Mouse (Mus musculus) G1E (cell line): ENCODE results near the gene Snx8. TPM values are rescaled to one million over a fixed set of nuclear protein-coding genes. Genes with fewer than 3 reads are reported as not detected.

Experiments
- ATAC-seq: 2 replicates; pipeline ENCODE4 v1.8.0; 2016; ENCODE audit warnings: mild to moderate bottlenecking; ENCODE audit not compliant: insufficient number of reproducible peaks, poor library complexity, low FRiP score, severe bottlenecking; ENCODE audit errors: extremely low read depth
- DNase-seq: peaks from one replicate; pipeline ENCODE4 v3.0.0; 2012; ENCODE audit warnings: low spot score
- H3K27me3 ChIP-seq: 2 replicates; pipeline ENCODE4 v1.6.1; 2012; ENCODE audit warnings: mild to moderate bottlenecking, low read length, inconsistent platforms; ENCODE audit not compliant: insufficient read depth
- H3K36me3 ChIP-seq: replicated peaks from 2 replicates; pipeline ENCODE3; 2012; ENCODE audit warnings: mild to moderate bottlenecking, inconsistent platforms
- H3K4me1 ChIP-seq: 2 replicates; pipeline ENCODE4 v1.6.1; 2012; ENCODE audit warnings: low read depth, low read length, inconsistent platforms, mixed read lengths; ENCODE audit not compliant: insufficient read depth
- H3K4me3 ChIP-seq: 2 replicates; pipeline ENCODE4 v1.5.1; 2012; ENCODE audit warnings: low read depth, mild to moderate bottlenecking, inconsistent platforms, low read length, moderate library complexity, mixed read lengths
- H3K9me3 ChIP-seq: replicated peaks from 2 replicates; pipeline ENCODE4 v1.6.1; 2012; ENCODE audit warnings: inconsistent platforms
- CTCF ChIP-seq: IDR thresholded peaks from 2 replicates; pipeline ENCODE4 v1.5.1; 2012; ENCODE audit warnings: low read depth, low read length, inconsistent platforms, mixed read lengths
- GATA1 ChIP-seq: IDR thresholded peaks from 2 replicates; pipeline ENCODE4 v1.6.1; 2012; ENCODE audit warnings: borderline replicate concordance, low read length, inconsistent platforms, mixed read lengths
- GATA2 ChIP-seq: IDR thresholded peaks from 2 replicates; pipeline ENCODE4 v1.6.1; 2012; ENCODE audit warnings: low read depth, low read length, inconsistent platforms, borderline replicate concordance
- POLR2AphosphoS5 ChIP-seq: IDR thresholded peaks from 2 replicates; pipeline ENCODE4 v1.6.1; 2012; ENCODE audit warnings: low read depth, low read length, inconsistent platforms; ENCODE audit not compliant: insufficient replicate concordance
- TAL1 ChIP-seq: conservative IDR thresholded peaks from 2 replicates; pipeline ENCODE4 v1.6.1; 2012; ENCODE audit warnings: low read depth, low read length, inconsistent platforms, mixed read lengths
- polyA plus RNA-seq: library from polyadenylated mRNA; stranded (reverse); fragments of >175 nt; gene quantifications from 2 replicates; pipeline ENCODE4 v1.2.3, GENCODE M21; 2012
- total RNA-seq, 2 experiments: library from RNA; stranded (forward) in 1 of 2; stranded (reverse) in 1 of 2; fragments of 200-1000 nt in 1 of 2; fragments of >200 nt in 1 of 2; fragmentation: Nextera tagmentation in 1 of 2; gene quantifications; 2 replicates each; pipeline ENCODE4 v1.2.3; 2014 to 2017

Snx8 gene
- total and polyA plus RNA-seq, 3 experiments, result 17.8 to 21.8 (median 19.9) TPM

DNA sequence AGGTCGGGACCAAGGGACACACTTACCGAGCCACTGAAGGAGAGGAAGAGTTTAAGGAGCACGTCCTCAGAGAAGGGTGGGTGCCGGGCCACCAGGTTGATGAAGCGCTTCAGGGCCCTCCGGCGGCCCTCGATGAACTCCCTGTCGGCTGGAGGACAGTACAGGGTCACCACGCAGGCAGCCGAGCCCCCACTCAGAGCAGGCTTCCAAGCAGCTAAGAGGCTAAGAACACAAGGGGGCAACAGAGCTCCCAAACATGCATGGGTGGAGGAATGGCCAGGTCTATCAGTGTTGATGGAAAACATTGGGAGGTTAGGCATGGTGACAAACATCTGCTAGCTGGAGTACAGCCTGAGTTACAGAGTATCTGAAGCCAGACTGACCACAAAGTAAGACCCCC, 33.1 kb downstream of the Snx8 start:
- TF ChIP-seq CTCF, result no peak
- no peak for TF ChIP-seq POLR2AphosphoS5
- no peak for TF ChIP-seq TAL1
- TF ChIP-seq GATA2, result no peak
- TF ChIP-seq GATA1, result no peak
- H3K4me1 ChIP-seq, result no peaks in the 10 kb centered on the region
- no peaks in the 10 kb centered on the region for H3K27me3 ChIP-seq
- no peaks in the 10 kb centered on the region for H3K9me3 ChIP-seq
- DNase-seq (no peak), ATAC-seq (no peak)
- H3K4me3 ChIP-seq, result no peak overlapping the region
- H3K36me3 ChIP-seq, result peaks cover 96% of the 10 kb centered on the region

- Histone ChIP-seq H3K36me3 (peaks cover 92% of the 10 kb centered on the region), H3K4me1 (no peaks in the 10 kb centered on the region), H3K4me3 (no peak overlapping the region), H3K27me3 (no peaks in the 10 kb centered on the region), H3K9me3 (no peaks in the 10 kb centered on the region)
- no peak for ATAC-seq
- DNase-seq, result no peak
- TF ChIP-seq GATA2, result no peak
- no peak for TF ChIP-seq POLR2AphosphoS5
- no peak for TF ChIP-seq GATA1
- no peak for TF ChIP-seq CTCF
- TF ChIP-seq TAL1, result no peak
Observed at GRCm38 (mm10) chr5:140352352-140352751, 36.7 kb downstream of the Snx8 start.

- no peak for DNase-seq
- ATAC-seq, result no peak
- Histone ChIP-seq H3K27me3 (no peaks in the 10 kb centered on the region), H3K4me1 (no peaks in the 10 kb centered on the region), H3K9me3 (no peaks in the 10 kb centered on the region), H3K4me3 (no peak overlapping the region), H3K36me3 (peaks cover 93% of the 10 kb centered on the region)
- no peak for TF ChIP-seq CTCF
- TF ChIP-seq POLR2AphosphoS5, result no peak
- TF ChIP-seq TAL1, result no peak
- TF ChIP-seq GATA2, result no peak
- TF ChIP-seq GATA1, result no peak
Observed at GRCm38 (mm10) chr5:140350731-140351497, 38.1 kb downstream of the Snx8 start.

DNA sequence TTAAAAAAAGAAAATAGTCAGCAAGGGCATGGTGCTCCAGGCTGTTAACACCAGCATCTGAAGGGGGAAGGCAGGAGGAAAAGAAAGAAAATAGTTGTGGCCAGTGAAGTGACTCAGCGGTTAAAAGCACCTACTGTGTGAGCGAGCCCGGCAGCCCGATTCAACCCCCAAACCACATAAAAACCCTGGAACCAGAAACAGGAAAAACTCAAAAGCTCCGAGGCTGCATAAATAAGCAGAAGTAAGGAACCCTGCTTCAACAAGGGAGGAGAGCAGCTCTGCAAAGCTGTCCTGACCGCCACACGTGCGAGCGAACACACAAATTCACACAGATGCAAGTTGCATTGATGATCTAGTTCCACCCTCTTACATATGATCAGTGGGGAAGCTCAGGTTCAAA, 39.2 kb downstream of the Snx8 start:
- TF ChIP-seq GATA2, result no peak
- TF ChIP-seq TAL1, result no peak
- TF ChIP-seq GATA1, result no peak
- no peak for TF ChIP-seq CTCF
- no peak for TF ChIP-seq POLR2AphosphoS5
- Histone ChIP-seq H3K27me3 (no peaks in the 10 kb centered on the region), H3K4me1 (no peaks in the 10 kb centered on the region), H3K9me3 (no peaks in the 10 kb centered on the region), H3K36me3 (peaks cover 93% of the 10 kb centered on the region), H3K4me3 (no peak overlapping the region)
- DNase-seq (no peak), ATAC-seq (no peak)

DNA sequence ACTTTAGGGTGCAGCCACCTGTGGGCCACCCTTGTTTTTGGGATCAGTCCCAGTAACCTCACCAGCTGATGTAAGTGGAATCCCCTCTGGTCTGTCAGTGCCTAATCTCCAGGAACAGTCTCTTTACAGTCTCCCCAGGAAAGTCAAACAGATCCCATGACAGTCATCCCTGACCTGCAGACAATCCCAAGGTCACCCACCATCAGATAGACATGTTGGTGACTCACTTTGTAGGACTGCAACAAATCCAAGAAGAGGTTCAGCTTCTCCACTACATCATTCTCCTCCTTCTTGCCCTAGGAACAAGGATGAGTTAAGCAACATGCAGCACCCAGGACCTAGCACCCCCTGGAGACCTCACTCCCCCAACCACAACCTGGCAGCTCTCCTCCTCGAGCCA, 43.0 kb downstream of the Snx8 start:
- no peak for TF ChIP-seq TAL1
- TF ChIP-seq GATA1, result no peak
- TF ChIP-seq GATA2, result no peak
- no peak for TF ChIP-seq POLR2AphosphoS5
- TF ChIP-seq CTCF, result no peak
- DNase-seq (no peak), ATAC-seq (no peak)
- Histone ChIP-seq H3K27me3 (no peaks in the 10 kb centered on the region), H3K4me1 (no peaks in the 10 kb centered on the region), H3K4me3 (no peak overlapping the region), H3K36me3 (peaks cover 91% of the 10 kb centered on the region), H3K9me3 (no peaks in the 10 kb centered on the region)

DNA sequence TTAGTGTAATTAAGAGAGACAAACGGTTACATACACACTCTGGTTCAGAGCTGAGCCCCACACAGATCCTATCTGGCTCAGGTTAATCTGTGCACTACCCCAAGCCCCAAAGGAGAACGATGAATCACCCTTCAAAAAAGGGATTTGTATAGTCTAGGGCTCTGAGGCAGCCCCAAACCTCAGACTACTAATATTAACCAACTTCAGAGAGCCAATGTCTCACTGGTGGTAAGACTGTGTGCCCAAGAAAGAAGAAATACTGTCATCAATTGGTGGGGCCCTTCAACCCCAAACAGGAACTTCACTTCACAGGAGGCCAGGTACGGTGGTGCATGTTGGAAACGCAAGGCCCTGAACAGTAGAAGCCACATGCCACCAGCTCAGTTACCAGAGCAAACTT, 43.8 kb downstream of the Snx8 start:
- TF ChIP-seq POLR2AphosphoS5 (no peak), TAL1 (no peak), GATA1 (no peak), CTCF (no peak), GATA2 (no peak)
- no peak for DNase-seq
- H3K4me1 ChIP-seq, result no peaks in the 10 kb centered on the region

More for the DNA sequence above, 43.8 kb downstream of the Snx8 start:
- Histone ChIP-seq H3K27me3 (no peaks in the 10 kb centered on the region), H3K36me3 (peaks cover 92% of the 10 kb centered on the region), H3K4me3 (no peak overlapping the region), H3K9me3 (no peaks in the 10 kb centered on the region)
- ATAC-seq, result no peak
